ENCODE assay signal across 9 mouse cellular contexts in genomic region chr7:64021241-64022108, GRCm38 (mm10).
DNase-seq lines count a peak whose midpoint lies in the region; ATAC-seq and TF ChIP-seq lines count a peak whose summit lies in the region.
"Had no signal": no experiment of that assay in that cellular context is flagged by ENCODE, and none has a peak within 500 bp of the region (broad histone marks: within the 10 kb centered on the region; RNA-seq: fewer than 3 reads in every experiment).

No protein-coding gene starts in this region.

- no peak overlapping the region for H3K27ac ChIP-seq in layer of hippocampus, adult 2 months
- peak overlapping the region; percentile 60 for H3K27ac ChIP-seq in cerebellum, adult 2 months (ENCODE audit: insufficient read depth, low read length)
- peak overlapping the region; percentile 82 for H3K27ac ChIP-seq in heart, embryonic 15.5 days
- H3K27ac ChIP-seq: kidney, postnatal 0 days had no signal

- H3K9me3 ChIP-seq in heart, embryonic 15.5 days (replicated peaks), result no peaks in the 10 kb centered on the region

- no peak overlapping the region for H3K9ac ChIP-seq in heart, embryonic 15.5 days

- H3K4me1 ChIP-seq in cerebellum, adult 2 months (ENCODE audit: control insufficient read depth, insufficient read depth, low read length), result peaks cover 22% of the 10 kb centered on the region
- H3K4me1 ChIP-seq in heart, embryonic 15.5 days (replicated peaks), result peaks cover 29% of the 10 kb centered on the region

- ATAC-seq in heart, embryonic 15.5 days (replicated peaks; ENCODE audit: insufficient number of reproducible peaks, insufficient read depth, low FRiP score, low read depth), result peak; percentile 82

- 43% methylated on average over 9 of the region's 9 CpGs for WGBS in cerebellum, adult 2 months
- WGBS in heart, embryonic 15.5 days, result 49% methylated on average over 9 of the region's 9 CpGs

- DNase-seq in layer of hippocampus, adult 2 months (ENCODE audit: low spot score in 2 of 2), result peak; percentile 21 to 30
- DNase-seq in layer of hippocampus, postnatal 25 days (ENCODE audit: extremely low spot score in 1 of 2, low spot score in 1 of 2), result no peak
- DNase-seq in cerebellum, adult 2 months, result peak; percentile 72 to 84
- DNase-seq in lung, postnatal 10 days, result peak; percentile 56
- DNase-seq in right cerebral cortex, postnatal 36 days (ENCODE audit: low spot score in 2 of 2), result peak; percentile 55 to 79
- no peak for DNase-seq in embryo, embryonic 9.5 days (ENCODE audit: extremely low spot score)
- no peak for DNase-seq in embryo, embryonic 11 days

- H3K27me3 ChIP-seq in cerebellum, adult 2 months (ENCODE audit: control insufficient read depth, insufficient read depth, low read length), result no peaks in the 10 kb centered on the region
- no peaks in the 10 kb centered on the region for H3K27me3 ChIP-seq in heart, embryonic 15.5 days

- no peak for TF ChIP-seq CTCF in layer of hippocampus, adult 2 months (conservative IDR thresholded peaks at IDR 0.05)
- no peak for TF ChIP-seq CTCF in cerebellum, adult 2 months (IDR thresholded peaks at IDR 0.05; ENCODE audit: borderline replicate concordance, insufficient read depth, low read depth, low read length)

- TF ChIP-seq POLR2A in cerebellum, adult 2 months (IDR thresholded peaks at IDR 0.05; ENCODE audit: borderline replicate concordance, insufficient read depth, low read length), result no peak

- no peaks in the 10 kb centered on the region for H3K36me3 ChIP-seq in heart, embryonic 15.5 days

- H3K4me2 ChIP-seq in heart, embryonic 15.5 days, result 0 out of 2 replicates have a peak overlapping the region, but pooled peaks have one; percentile 15

- no peak overlapping the region for H3K4me3 ChIP-seq in layer of hippocampus, adult 2 months
- no peak overlapping the region for H3K4me3 ChIP-seq in cerebellum, adult 2 months (replicated peaks; ENCODE audit: insufficient read depth, low read depth, low read length)
- no peak overlapping the region for H3K4me3 ChIP-seq in heart, embryonic 15.5 days

Comparison
In these comparisons a context has a peak if more than half of its experiments do, and no peak if none do; other contexts are left out.
1. DNase-seq: peak in layer of hippocampus, adult 2 months (2 of 2), cerebellum, adult 2 months (2 of 2), lung, postnatal 10 days (single experiment) and right cerebral cortex, postnatal 36 days (2 of 2); none in layer of hippocampus, postnatal 25 days (0 of 2), embryo, embryonic 9.5 days (single experiment) and embryo, embryonic 11 days (single experiment).